Mouse (Mus musculus) c-Kit-positive CD71-negative TER-119-negative erythroid progenitor cells, embryonic 14.5 days (primary cell): ENCODE data around the gene Trrap.
A peak's percentile ranks its signal among the peaks of the same experiment; 100 is the strongest.
"Not testable (repeated sequence)": the region's sequence is repeated elsewhere in the genome, so short reads cannot be mapped to it uniquely, and the experiment has no call there.

Source experiments
- DNase-seq: peaks from one replicate; pipeline ENCODE4 v3.0.0-alpha.2; 2013; ENCODE audit warnings: low read depth

Trrap gene

GRCm38 (mm10) chr5:144767106-144767798 lies at the start of gene Trrap:
Gene Trrap (plus strand): TSS chr5:144767732.
- not testable (repeated sequence) for DNase-seq

- no peak for DNase-seq
Observed at GRCm38 (mm10) chr5:144719781-144720180, 47.8 kb upstream of the Trrap start.

GRCm38 (mm10) chr5:144720281-144720680 lies 47.3 kb upstream of the Trrap start:
- DNase-seq: no peak

GRCm38 (mm10) chr5:144724926-144725325 lies 42.6 kb upstream of the Trrap start:
- no peak for DNase-seq

- DNase-seq: no peak
Observed at GRCm38 (mm10) chr5:144725554-144725953, 42.0 kb upstream of the Trrap start.

- peak; percentile 28 for DNase-seq
Observed at GRCm38 (mm10) chr5:144727119-144727518, 40.4 kb upstream of the Trrap start.

GRCm38 (mm10) chr5:144728237-144728636 lies 39.3 kb upstream of the Trrap start:
- no peak for DNase-seq

- DNase-seq: no peak
Observed at GRCm38 (mm10) chr5:144729216-144729615, 38.3 kb upstream of the Trrap start.

- peak; percentile 28 for DNase-seq
Observed at GRCm38 (mm10) chr5:144733953-144734352, 33.6 kb upstream of the Trrap start.

GRCm38 (mm10) chr5:144734949-144735348 lies 32.6 kb upstream of the Trrap start:
- DNase-seq: peak; percentile 45

GRCm38 (mm10) chr5:144737101-144737500 lies 30.4 kb upstream of the Trrap start:
- no peak for DNase-seq

GRCm38 (mm10) chr5:144752432-144752831 lies 15.1 kb upstream of the Trrap start:
- DNase-seq: no peak

- peak; percentile 41 for DNase-seq
Observed at GRCm38 (mm10) chr5:144753041-144753440, 14.5 kb upstream of the Trrap start.

- DNase-seq: no peak
Observed at GRCm38 (mm10) chr5:144755191-144755590, 12.3 kb upstream of the Trrap start.

GRCm38 (mm10) chr5:144757402-144757801 lies 10.1 kb upstream of the Trrap start:
- DNase-seq: no peak

- DNase-seq: no peak
Observed at GRCm38 (mm10) chr5:144758422-144758821, 9.1 kb upstream of the Trrap start.

GRCm38 (mm10) chr5:144761161-144761868 lies 6.2 kb upstream of the Trrap start, which contains the start of gene Tmem130:
Gene Tmem130 (minus strand): TSS chr5:144761818.
- DNase-seq: no peak

GRCm38 (mm10) chr5:144766026-144766425 lies 1.5 kb upstream of the Trrap start:
- DNase-seq: no peak

GRCm38 (mm10) chr5:144766646-144767045 lies 886 bp upstream of the Trrap start:
- no peak for DNase-seq

GRCm38 (mm10) chr5:144767911-144768841 lies 644 bp downstream of the Trrap start:
- DNase-seq: peak; percentile 75

- DNase-seq: no peak
Observed at GRCm38 (mm10) chr5:144769067-144769482, 1.5 kb downstream of the Trrap start.

GRCm38 (mm10) chr5:144773231-144773630 lies 5.7 kb downstream of the Trrap start:
- no peak for DNase-seq
